Mouse (Mus musculus) cerebellum, postnatal 4 days (tissue): ENCODE results near the gene Mrpl4.
"Not testable (repeated sequence)": the region's sequence is repeated elsewhere in the genome, so short reads cannot be mapped to it uniquely, and the experiment has no call there.

Experiments
- DNase-seq, 2 experiments: peaks; one replicate each; pipeline ENCODE4 v3.0.0; 2022; ENCODE audit warnings: low spot score in 2 of 2, mixed read lengths in 1 of 2

Mrpl4 gene

DNA sequence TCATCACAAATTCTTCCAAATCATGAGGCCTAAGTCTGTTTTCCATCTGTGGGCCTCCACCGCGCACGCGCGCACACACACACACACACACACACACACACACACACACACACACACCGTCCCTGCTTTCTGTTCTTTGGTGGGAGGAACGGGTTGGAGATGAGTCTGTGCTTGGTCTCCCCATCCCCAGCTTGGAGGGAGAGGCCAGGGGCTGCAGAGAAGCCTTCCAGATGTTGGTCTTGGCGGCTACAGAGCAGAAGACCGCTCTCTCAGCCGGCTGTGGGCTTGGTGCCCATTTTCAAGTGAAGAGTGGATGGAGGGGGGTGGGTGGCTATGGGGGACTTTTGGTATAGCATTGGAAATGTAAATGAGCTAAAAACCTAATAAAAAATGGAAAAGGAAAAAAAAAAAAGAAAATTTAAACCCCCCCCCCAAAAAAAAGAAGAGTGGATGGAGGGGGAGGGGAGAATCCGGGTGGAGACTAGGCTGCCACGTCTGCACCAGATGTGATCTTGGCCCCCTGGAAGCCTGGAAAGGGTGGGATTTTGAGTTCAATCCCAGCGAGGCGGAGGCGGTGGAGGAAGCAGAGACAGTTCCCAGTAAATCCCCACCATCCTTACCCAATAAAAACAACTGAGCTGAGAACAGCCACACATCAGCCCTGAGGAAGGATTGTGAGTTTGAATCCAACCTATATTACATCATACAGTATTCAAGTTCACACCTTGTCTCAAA is 15.4 kb upstream of the Mrpl4 start:
- no peak for DNase-seq

DNA sequence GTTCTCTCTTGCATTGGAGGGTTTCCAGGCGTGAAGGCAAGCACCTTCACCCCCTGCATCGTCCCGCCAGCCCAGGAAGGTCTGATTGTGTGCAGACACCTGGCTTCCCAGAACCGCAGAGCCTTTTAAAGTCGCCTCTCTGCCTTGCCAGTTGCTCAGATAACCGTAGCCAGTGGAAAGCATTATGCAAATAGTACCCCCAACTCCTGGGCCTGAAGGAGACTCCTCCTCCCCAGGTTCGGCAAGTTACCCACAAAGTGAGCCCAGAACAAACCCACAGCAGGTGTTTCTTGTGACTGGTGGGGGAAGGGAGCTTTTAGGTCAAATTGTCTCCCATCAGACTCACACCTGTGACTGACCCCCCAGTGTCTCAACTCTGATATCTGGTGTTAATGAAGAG is 14.6 kb upstream of the Mrpl4 start:
- DNase-seq: no peak

- no peak for DNase-seq
These were observed 11.7 kb upstream of the Mrpl4 start for GRCm38 (mm10) chr9:20990861-20991260.

- DNase-seq: no peak
These were observed 11.0 kb upstream of the Mrpl4 start for GRCm38 (mm10) chr9:20991587-20991986.

DNA sequence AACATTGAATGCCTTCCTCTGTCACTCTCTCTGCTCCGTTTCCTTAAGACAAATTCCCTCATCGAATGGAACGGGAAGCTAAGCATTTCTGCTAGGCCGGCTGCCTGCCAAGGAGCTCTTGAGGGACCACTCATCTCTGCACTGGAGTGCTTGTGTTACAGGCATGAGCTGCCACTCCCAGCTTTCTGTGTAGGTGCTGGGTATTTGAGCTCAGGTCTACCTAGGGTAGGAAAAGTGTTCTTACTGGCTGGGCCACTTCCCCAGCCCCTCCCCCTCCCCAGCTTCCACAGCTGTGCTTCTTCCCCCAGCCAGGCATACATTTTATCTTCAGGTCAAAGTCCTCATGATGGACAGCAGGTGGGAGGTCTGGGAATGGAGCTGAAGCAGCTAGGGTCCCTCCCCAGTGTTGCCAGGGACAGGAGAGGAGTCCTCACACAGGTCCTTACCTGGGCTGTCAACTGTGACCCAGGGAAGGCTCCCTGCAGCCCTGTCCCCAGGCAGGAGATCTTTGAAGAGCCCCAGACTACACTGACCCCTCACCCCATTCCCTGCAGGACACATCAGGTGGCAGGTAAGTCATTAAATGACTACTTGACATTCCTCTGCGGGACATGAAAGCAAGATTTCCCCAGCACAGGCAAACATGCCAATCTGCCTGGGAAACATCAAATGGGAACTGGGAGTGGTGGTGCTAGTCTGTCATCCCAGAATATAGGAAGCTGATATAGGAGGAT is 9.2 kb upstream of the Mrpl4 start:
- DNase-seq: no peak

- DNase-seq: no peak
These were observed 7.5 kb upstream of the Mrpl4 start for GRCm38 (mm10) chr9:20995069-20995468.

DNA sequence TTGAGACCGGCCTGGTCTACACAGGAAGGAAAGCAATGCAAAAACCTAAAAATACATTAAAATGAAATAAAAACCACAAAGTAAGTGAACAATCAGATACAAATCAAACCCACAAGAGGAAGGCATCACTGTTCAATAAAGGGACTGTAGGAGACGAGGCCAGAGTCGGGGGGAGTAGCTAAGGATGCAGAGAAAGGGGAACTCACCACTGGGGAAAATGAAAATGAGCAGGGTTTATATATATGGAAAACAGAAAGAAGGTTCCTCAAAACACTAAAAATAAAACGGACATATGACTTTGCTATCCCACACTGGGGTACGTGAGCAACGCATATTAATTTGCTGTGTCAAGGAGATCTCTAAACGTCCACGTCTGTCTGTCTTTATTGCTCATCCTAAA is 5.5 kb upstream of the Mrpl4 start:
- DNase-seq: no peak

DNA sequence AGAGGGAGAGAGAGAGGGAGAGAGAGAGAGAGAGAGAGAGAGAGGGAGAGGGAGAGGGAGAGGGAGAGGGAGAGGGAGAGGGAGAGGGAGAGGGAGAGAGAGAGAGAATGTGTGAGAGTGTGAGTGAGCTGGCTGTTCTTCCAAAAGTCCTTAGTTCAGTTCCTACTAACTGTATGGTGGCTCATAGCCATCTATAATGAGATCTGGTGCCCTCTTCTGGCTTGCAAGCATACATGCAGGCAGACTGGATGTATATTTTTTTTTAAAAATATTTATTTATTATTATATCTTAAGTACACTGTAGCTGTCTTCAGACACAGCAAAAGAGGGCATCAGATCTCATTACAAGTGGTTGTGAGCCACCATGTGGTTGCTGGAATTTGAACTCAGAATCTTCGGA is 4.2 kb upstream of the Mrpl4 start:
- not testable (repeated sequence) for DNase-seq

- DNase-seq: no peak
These were observed 1.7 kb upstream of the Mrpl4 start for GRCm38 (mm10) chr9:21000811-21001210.

GRCm38 (mm10) chr9:21001651-21002200 is 812 bp upstream of the Mrpl4 start:
- DNase-seq: no peak

DNA sequence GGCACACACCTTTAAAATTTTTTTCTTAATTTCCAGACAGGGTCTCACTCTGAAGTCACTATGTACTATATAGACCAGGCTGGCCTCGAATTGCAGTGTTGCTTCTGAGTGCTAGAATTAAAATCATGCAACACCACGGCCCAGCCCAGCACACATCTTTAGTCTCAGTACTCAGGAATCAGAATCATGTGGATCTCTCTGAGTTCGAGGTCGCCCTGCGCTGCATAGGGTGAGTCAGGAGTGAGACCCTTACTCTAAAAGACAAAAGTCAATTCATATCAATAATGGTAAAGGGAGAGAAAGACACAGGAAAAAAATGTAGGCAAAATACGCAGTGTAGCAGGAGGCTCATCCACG is 290 bp upstream of the Mrpl4 start:
- no peak for DNase-seq

DNA sequence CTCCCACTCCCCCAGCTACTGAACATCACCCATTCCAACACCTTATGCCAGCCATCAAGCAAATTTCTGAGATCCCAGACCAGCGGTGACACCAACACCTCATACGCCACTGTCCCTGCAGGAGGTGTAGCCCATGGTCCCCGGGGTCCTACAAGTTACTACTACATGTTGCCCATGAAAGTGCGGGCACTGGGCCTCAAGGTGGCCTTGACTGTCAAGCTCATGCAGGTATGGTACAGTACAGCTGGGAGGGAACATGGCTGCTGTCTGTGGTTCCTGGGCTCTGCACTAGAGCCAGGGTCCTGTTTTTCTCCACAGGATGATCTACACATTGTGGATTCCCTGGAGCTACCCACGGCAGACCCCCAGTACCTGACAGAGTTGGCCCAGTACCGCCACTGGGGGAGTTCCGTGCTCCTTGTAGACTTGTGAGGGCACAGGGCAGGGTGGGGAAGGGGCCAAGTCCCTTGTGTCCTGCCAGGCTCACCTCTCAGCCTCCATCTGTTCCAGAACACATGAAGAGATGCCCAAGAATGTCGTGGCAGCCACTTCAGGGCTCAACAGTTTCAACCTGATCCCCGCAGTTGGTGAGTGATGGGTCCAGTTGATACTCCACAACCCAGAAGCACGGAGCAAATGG is 4.9 kb downstream of the Mrpl4 start:
- no peak for DNase-seq

DNA sequence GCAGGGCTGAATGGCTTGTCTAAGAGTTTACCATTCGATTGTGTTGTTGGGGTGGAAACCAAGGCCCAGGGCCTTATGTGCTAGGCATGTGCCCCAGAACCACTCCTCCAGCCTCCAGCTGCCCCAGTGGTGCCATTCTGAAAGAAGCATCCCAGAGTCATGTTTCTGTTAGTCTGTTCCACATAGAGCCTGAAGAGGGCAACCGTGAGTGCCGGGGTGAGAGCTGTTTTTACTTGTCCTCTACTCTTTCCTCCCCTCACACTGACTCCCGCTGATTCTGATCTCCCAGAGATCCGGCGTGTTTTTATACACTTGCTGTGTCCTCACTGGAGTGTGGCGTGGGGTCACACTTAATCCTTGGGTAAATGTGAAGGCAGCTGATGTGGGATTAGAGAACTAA is 5.5 kb downstream of the Mrpl4 start:
- DNase-seq: no peak

DNA sequence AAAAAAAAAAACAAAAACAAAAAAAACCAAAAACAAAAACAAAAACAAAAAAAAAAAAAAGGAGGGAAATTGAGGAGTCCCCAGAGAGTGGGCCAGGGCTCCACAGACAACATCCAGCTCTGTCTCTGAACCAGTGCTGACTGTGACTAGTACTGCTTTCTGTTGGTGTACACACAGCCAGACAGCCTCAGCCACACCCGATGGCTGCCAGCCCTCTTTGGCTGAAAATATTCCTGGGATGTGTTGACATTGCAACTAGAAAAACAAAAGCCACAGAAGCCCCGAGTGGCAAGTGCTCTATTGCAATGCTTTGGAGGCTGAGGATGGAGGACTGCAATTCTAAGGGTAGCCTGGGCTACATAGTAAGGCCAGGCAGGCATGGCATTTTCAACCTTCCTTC is 7.8 kb downstream of the Mrpl4 start:
- no peak for DNase-seq

DNA sequence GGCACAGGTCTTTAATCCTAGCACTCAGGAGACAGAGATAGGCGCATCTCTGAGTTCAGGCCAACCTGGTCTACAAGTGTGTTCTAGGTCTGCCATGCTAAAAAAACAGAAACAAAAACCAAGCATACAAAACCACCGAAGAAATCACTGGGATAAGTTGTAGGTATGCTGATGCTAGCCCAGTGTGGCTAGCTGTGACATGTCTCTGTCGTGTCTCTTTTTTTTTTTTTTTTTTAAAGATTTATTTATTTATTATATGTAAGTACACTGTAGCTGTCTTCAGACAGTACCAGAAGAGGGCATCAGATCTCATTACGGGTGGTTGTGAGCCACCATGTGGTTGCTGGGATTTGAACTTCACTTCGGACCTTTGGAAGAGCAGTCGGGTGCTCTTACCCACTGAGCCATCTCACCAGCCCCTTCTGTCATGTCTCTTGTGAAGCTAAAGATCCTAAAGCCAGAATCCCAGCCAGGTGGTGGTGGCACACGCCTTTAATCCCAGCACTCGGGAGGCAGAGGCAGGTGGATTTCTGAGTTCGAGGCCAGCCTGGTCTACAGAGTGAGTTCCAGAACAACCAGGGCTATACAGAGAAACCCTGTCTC is 8.5 kb downstream of the Mrpl4 start:
- not testable (repeated sequence) for DNase-seq

- no peak for DNase-seq
These were observed 9.3 kb downstream of the Mrpl4 start for GRCm38 (mm10) chr9:21011846-21012312.

DNA sequence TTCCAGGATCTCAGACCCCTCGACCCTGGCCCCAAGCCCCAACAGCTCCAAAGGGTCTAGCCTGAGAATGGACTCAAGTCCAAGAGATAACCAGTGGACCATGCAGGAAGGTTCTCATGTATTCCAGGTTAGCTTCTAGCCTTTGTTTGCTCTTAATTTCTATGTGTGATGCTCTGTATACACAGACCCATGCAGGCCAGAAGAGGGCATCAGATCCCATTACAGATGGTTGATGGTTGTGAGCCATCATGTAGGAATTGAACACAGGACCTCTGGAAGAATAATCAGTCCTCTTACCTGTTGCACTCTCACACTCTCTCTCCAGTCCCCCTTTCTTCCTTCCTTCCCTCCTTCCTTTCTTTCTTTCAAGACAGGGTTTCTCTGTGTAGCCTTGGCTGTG is 9.8 kb downstream of the Mrpl4 start:
- DNase-seq: no peak

DNA sequence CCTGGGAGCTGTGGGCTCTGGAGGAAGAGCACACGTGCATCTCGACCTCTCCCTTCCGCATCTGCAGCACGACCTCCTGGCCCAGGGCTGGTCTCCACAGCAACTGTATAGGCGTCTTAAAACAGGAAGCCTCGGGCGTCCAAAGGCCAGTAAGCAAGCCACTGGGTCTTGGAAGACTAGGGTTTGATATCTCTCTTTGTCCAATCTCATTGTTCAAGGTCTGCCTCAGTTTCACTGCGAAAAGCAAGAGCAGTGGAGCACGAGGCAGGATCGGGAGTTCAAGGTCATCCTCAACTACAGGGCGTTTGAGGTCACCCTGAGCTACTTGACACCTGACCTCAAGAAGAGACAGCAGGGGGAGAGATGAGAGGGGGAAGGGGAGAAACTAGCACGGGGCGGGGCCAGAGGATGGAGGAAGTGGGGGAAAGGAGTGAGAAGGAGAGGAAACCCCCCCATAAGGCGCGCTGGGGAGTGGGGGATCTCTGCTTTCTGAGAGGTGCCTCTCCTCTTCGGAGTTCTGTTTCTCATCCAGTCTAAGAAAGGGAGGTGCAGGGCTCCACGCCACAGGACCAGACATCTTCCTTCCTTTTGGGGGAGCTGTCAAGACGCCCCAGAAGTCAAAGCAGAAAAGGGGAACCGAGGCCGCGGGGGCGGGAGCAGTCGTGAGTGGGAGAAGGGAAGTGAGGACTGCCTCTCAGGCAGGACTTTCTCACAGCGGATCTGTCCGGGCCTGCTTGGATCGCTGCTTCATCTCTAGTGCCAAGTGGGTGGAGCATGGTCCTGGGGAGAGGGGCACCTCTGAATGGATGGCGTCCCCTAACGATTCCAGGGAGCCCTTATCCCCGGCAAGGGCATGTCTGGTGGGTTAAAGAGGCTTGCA is 12.4 kb downstream of the Mrpl4 start:
- DNase-seq: no peak

DNA sequence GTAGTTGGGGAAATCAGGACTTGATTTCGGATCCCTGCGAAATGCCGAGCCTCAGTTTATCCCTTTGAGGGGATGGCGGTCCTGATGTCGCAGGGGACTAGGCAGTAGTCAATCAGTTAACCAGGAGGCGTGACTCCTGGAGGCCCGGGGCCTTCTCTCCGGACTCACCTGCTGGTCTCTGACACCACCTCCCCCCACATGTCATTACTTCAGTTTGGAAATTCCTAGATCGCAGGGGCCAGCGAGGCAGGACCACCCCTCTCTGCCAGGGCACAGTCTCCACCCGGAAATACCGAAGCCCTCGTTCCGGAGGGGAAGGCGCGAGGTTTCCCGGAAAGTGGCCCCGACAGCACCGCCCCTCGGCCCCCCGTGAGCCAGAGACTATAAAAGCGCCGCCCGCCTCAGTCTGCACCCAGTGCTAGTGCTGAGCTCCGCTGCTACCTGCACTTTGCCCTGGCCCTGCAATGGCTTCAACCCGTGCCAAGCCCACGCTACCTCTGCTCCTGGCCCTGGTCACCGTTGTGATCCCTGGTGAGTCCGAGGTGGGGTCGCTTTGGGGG is 13.1 kb downstream of the Mrpl4 start, which contains the start of gene Icam1:
Gene Icam1 (plus strand): TSS at position 415 of the 560 bp plus-strand sequence.
- DNase-seq: no peak

GRCm38 (mm10) chr9:21016331-21017176 is 14.0 kb downstream of the Mrpl4 start:
- DNase-seq: no peak
